Mouse (Mus musculus): ENCODE measurements around the gene Tnfrsf26.
A peak's percentile ranks its signal among the peaks of the same experiment; 100 is the strongest.
"Not testable (repeated sequence)": the region's sequence is repeated elsewhere in the genome, so short reads cannot be mapped to it uniquely, and the experiment has no call there.

The Tnfrsf26 gene

DNA sequence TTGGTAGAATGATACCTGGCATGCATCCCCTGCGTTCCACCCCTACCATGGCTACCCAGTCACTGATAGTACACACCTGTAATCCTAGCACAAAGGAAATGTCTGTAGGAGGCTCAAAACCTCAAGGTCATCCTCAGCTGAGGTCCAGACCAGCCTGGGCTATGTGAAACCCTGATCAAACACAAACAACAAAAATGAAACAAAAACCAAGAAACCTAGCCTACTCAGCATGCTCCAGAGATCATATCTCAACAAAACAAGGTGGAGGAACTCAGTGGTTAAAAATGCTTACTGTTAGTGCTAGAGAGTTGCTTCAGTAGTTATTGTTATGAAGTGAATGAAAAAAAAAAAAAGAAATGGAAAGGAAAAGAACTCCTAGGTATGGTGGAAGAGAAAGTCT lies at the start of gene Tnfrsf26:
Tnfrsf26 (minus strand) TSS at position 183 of the 400 bp plus-strand sequence.
- DNase-seq (ENCODE audit: low spot score) = no peak

DNA sequence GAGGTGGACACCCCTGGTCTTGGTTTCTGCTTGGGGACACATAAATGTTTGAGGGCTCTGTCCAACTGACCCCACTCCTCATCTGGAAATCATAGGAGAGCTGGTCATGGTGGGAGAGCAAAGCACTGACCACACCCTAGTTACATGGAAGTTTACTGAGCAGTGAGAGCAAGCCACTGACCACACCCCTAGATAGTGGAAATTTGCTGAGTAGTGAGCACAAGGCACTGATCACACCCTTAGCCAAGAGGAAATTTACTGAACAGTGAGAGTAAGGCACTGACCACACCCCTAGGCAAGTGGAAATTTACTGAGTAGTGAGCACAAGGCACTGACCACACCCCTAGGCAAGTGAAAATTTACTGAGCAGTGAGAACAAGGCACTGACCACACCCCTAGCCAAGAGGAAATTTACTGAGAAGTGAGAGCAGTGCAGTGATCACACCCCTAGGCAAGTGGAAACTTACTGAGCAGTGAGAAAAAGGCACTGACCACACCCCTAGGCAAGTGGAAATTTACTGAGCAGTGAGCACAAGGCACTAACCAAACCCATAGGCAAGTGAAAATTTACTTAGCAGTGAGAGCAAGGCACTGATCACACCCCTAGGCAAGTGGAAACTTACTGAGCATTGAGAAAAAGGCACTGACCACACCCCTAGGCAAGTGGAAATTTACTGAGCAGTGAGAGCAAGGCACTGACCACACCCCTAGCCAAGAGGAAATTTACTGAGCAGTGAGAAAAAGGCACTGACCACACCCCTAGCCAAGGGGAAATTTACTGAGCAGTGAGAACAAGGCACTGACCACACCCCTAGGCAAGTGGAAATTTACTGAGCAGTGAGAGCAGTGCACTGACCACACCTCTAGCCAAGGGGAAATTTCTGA lies 38.1 kb upstream of the Tnfrsf26 start:
- no peak for DNase-seq (ENCODE audit: low spot score)

DNA sequence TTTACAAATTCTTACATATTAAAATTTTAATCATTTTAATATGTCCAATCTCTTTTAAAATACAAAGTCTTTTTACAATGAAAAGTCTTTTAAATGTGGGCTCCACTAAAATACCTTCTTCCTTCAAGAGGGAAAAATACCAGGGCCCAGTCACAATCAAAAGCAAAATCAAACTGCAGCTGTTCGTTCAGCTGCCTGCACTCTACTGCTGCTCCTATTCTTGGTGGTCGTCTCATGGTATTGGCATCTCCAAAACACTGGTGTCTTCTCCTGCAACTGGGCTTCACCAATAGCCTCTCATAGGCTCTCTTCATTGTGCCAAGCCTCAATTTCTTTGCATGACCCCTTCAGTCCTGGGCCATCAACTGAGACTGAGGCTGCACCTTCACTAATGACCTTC lies 34.9 kb upstream of the Tnfrsf26 start:
- DNase-seq (ENCODE audit: low spot score) = no peak

DNA sequence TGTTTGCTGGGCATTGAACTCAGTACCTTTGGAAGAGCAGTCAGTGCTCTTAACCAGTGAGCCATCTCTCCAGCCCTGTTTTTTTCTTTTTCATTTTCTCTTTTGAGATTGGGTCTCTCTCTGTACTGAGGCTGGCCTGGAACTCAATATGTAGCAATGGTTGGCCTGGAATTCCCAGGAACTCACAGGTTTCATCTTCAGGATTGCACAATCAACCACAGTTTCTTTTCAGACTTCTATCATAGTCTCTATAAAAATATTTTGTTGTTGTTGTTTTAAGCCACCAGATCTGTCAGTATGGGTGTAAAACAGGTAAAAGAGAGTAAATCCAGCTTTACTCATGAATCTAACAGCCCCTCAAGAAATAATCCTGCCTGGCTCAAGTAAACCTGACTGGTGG lies 32.3 kb upstream of the Tnfrsf26 start:
- DNase-seq (ENCODE audit: low spot score) = no peak

DNA sequence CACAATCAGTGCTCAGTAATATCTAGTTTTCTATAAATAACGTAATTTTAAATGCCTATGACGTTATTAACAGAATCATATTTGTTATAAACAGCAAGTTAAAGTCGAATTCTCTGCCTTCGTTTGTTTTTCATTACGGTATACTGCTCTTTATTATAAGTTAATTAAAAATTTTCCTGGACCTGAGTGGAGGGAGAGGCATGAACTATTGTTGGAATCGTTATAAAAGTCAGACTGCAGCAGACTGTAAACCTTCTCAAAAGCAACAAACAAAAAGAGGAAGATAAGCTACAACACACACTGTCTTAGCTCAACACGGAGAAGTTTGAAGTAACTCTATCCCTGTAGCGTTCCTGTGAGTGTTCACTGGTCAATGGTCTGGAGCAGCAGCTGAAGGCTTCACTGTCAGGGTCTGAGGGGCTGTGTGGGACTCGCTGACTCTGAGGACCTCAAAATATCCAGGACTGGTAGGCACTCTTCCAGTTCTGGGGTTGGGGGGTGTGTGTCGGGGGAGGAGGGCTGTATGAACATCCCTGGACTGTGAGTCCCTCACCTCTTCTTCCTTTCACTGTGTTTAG lies 21.3 kb upstream of the Tnfrsf26 start:
- DNase-seq (ENCODE audit: low spot score) = not testable (repeated sequence)

DNA sequence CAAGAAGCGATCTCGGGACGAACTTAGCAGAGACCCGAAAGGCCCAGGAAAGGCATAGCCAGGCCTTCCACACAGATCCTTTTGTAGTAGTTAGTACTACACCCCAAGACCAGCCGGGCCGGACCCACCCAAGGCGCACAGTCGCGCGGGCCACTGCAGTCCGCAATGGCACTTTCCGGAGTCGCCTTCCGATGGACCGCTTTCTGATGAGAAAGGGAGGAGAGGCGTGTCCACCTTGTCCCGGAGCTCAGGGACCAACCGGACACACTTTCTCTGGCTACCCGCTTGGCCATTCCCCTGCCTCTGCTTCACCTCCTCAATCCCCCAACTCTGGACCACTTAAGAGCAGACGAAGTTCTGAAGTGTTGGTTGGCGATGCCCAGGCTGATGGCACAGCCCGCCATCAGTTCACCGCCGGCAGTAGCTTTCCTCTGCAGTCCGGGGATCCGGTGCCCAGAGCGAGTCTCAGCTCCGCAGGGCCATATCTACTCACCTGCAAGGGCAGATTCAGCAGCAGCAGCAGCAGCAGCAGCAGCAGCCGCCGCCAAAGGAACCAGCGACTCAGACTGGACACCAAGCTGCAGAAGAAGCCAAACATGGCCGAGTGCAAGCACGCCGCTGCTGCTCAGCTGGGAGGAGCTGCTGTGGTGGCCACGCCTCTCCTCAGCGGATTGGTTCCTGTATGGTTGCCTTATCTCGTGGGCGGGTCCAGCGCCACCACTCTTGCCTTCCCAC lies 20.7 kb upstream of the Tnfrsf26 start, which contains the start of gene Tnfrsf22:
Tnfrsf22 (minus strand) TSS at position 628 of the 735 bp plus-strand sequence.
- DNase-seq (ENCODE audit: low spot score) = peak; percentile 84

DNA sequence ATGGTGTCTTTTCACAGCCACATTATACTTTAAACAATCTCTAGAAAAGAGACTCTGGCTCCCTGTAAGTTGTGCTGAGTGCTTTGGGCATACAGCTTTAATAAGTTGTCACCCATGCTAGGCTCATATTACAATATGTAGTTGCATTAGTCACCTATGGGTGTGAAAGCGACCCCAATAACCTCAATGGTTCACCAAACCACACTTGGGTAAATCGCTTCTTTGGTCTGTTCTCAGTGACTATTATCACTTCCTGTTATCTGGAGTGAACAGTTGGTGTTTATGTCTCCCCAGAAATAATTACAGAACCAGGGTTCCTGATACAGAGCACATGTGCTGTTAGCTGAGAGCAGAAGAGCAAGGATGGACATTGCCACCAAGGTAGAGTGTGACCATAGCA lies 15.4 kb upstream of the Tnfrsf26 start:
- DNase-seq (ENCODE audit: low spot score) = not testable (repeated sequence)

DNA sequence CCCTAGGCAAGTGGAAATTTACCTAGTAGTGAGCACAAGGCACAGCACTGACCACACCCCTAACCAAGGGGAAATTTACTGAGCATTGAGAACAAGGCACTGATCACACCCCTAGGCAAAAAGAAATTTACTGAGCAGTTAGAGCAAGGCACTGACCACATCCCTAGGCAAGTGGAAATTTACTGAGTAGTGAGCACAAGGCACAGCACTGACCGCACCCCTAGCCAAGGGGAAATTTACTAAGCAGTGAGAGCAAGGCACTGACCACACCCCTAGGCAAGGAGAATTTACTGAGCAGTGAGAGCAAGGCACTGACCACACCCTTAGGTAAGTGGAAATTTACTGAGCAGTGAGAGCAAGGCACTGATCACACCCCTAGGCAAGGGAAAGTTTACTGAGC lies 8.2 kb upstream of the Tnfrsf26 start:
- DNase-seq (ENCODE audit: low spot score) = no peak

DNA sequence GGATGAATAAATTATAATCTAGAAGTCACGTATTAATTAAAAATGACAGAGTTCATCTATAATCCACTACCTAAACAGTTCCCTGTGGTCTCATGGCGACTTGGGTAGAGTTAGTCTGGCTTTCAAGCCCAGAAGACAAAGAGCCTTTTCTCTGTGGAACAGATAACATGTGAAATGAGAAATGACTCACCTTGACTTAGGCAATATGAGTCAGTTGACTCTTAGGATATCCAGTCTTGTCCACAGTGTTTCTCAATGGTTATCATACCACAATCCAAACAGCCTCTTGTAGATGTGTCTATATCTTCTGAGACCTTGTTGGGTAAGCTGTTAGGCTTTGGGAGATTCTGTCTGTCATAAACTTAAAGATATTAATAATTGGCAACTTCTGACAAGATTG lies 3.0 kb upstream of the Tnfrsf26 start:
- DNase-seq (ENCODE audit: low spot score) = no peak

DNA sequence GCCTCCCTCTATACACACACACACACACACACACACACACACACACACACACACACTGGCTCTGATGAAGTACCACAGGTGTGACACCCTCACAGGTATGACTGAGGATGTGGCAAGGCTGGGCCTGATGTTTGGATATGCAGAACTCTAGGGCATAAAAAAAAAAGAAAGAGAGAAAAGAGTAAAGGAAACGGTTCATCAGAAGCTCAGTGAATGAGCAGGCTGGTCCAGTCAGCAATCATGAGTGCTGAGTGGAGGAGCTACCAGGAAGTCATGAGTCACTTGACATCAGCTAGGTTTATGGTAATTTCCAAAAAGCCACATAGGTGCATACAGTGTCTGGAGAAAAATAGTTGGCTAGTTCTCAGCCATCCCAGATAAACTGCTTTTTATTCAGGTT lies 979 bp upstream of the Tnfrsf26 start:
- DNase-seq (ENCODE audit: low spot score) = no peak

DNA sequence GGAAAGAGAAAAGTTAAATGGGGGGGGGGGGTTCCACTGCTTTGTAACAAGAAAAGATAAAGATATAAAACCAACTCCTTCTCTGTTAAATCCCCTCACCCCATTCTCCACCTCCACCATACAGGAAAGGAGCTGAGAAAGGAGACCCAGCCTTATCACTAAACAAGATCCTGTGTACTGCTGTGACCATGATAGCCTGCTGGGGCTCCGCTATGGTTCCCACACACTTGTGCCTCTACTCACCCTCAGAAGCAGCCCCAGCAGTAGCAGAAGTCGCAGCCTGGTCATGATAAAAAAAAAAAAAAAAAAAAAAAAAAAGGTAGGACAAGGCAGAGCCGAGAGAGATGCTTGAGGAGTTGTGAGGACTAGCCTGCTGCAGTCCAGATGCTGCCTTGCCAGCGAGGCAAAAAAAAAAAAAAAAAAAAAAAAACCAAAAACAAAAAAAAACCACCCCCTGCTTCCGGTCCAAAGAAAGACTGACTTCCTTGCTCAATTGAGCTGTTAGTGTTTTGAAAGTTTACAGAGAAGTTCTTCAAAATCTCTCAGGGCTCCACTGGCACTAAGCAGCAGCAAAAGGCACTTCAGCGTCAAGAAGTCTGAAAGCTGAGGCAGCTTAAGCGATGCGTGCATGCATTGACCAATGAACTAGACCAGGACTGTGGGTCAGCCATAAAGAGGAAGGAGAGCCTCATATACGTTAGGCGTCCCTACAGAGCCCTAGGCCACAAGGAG lies 801 bp downstream of the Tnfrsf26 start:
- DNase-seq (ENCODE audit: low spot score) = no peak

DNA sequence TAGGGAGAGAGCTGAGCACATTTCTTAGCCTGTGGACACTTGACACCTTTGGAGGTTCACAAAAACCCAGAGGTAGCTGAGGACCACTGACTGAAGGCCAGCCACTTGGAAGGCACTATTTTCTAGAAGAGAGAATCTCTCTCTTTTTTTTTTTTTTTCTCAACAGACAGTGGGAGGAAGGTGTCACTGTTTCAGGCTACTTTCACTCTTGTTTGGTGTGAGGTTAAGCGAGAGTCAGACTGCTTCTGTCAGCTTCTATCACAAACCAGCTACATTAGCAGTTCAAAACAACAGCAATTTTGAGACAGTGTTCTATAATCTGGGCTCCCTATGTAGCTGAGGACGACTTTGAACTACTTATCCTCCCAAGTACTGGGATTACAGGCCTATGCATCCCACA lies 2.3 kb downstream of the Tnfrsf26 start:
- DNase-seq (ENCODE audit: low spot score) = no peak

DNA sequence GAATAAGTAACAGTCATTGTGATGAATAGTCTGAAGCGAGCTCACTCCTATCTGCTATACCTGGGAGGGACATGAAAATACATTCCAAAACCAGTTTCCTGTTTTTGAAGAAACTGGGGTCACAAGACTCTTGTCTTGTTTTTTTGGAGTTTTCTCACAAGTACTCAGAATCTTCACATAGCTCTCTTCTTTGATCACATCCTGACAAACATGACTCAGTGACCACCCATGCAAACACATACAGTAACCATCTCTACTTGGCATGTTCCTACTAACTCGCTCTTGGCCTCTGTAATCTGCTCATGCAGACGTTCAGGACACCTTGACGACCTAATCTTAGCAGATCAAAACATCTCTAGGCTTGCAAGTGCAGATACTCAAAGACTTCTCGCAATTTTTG lies 3.4 kb downstream of the Tnfrsf26 start:
- no peak for DNase-seq (ENCODE audit: low spot score)

DNA sequence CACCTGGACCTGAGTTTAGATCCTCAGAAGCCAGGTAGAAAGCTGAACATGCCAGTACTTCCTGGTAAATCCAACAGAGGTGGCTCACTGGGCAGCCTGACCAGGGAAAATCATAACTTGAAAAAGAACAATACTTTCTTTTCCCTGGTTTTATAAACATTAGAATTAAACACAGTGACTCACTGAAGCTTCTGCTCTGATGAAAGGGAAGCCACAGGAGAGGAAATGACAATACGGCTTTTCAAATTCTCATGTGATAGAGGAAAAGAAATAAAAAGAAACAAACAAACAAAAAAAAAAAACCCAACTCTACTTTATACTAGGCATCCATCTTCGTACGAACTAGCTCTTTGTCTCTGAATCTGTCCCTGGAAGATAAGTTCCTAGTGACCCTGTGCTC lies 4.0 kb downstream of the Tnfrsf26 start:
- no peak for DNase-seq (ENCODE audit: low spot score)

DNA sequence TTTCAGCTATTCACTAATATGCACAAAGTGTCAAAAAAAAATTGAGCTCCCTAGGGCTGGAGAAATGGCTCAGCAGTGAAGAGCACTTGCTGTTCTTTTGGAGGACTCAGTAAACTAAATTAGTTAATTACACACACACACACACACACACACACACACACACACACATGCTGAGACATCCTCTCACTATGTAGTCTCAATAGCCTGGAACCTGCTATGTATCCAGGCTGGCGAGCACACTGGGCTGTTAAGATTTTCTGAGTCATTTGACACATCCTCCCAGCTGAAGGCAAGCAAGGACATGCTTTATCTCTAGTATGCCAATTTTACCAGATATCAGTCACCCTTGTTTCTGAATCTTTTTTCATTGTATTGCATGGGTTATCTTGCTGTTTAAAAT lies 7.6 kb downstream of the Tnfrsf26 start:
- DNase-seq (ENCODE audit: low spot score) = no peak

DNA sequence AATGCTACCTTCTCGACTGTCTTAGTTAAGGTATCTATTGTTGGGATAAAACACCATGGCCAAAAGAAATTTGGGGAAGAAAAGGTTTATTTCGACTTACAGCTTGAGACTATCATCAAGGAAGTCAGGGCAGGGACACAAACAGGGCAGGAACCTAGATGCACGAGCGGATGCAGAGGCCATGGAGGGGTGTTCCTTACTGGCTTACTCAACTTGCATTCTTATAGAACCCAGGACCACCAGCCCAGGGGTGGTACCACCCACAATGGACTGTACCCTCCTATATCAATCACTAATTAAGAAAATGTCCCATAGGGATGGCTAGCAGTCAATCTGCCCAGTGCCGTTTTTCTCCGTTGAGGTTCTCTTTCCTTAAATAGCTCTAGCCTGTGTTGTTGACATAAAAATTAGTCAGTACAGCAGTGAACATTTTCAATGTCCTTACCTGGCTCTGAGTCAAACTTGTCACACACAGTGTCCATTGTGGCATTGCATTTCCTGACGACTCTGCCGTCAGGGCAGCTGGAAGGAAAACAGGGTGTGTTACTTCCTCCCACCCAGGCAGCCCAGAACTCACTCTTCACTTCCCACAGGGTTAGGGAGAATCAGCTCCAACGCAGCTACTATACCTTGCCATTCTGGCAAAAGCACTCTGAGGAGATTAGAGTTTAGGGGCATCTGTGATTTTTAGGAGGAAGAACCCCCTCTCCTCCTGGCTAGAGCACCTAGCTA lies 14.0 kb downstream of the Tnfrsf26 start:
- DNase-seq (ENCODE audit: low spot score) = no peak

DNA sequence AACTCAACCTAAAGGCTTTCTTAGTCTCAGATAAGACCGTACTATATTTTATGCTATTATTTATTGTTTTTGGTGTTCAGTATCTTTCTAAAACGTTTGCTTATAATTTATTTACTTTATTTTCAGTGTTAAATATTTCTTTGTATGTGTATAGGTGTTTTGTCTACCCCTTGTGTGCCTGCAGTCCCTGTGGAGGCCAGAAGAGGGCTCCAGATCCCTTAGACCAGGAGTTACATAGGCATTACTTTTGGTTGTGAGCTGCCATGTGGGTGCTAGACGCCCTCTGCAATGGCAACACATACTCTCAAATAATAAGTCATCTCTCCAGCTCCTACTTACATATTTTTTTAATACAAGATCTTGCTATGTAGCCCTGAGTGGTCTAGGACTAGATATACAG lies 16.3 kb downstream of the Tnfrsf26 start:
- DNase-seq (ENCODE audit: low spot score) = no peak

DNA sequence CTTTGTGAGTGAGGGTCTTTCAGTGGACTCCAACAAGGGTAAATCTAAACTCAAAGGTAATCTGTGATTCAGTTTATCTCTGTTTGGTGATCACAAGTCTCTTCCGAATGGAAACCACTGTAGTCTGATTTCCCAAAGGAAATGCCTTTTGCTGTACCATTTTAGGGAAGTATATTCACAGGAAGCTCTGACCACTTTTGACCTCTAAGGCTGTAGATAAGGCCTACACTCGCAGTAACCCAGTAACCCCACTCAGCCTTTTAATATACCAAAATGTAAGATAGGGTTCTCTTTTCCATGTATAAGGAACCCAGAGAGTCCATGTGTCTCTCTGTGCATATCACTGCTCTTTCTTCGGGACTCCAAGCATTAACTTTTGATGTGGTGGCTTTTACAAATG lies 23.2 kb downstream of the Tnfrsf26 start:
- DNase-seq (ENCODE audit: low spot score) = no peak

DNA sequence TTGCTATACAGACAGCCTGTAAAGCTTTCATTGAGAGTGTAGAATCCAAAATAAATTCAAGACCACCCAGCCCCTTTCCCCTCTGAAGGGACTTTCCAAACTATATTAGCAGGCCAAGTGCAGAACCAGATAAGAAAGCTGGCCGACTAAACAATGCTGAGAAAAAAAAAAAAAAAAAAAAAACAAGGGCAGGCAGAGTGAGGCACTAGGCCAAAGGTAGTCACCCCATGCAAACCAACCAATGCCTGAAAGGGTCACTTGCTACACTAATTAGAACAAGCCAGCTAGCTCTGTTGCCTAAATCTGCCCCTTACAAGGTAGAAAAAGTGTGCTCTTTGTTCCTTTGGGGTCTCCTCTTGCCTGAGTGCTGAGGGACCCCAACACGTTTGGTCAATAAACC lies 23.6 kb downstream of the Tnfrsf26 start:
- no peak for DNase-seq (ENCODE audit: low spot score)

DNA sequence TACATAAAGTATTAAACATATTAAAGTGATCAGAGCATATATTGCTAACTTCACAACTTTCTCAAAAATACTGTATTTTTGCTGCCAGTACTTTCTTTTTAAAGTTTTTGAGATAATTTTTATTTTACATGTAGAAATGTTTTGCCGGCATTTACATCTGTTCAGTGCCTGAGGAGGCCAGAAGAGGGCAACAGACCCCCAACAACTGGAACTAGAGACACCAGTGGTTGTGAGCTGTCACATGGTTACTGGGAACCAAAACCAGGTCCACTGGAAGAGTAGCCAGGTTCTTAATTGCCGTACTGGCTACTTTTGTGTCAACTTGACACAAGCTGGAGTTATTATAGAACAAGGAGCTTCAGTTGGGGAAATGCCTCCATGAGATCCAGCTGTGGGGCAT lies 26.8 kb downstream of the Tnfrsf26 start:
- DNase-seq (ENCODE audit: low spot score) = no peak

DNA sequence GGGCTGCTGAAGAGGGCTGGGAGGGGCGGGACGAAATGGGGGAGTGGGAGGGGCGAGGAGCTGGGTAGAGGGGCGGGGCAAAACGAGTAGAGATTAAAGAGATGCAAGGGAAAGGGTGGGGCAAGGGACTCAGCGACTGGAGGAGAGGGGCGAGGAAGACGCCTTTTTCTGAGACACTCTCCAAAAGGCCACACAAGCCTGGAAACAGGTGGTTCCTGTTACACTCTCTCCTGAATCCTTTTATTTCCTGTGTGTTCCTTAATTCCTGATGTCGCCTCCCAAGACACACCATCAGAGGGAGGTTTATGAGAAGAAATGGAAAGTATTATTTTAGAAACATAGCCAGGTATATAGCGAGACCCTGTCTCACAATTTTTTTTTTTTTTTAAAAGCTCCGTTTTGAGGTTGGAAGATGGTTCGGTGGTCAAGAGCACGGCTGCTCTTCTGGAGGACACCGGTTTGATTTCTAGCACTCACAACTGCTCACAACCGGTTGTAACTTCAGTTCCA lies 28.2 kb downstream of the Tnfrsf26 start:
- DNase-seq (ENCODE audit: low spot score) = no peak
